Mouse (Mus musculus) midbrain, embryonic 11.5 days (tissue): ENCODE data around the gene Anapc1. TPM values are rescaled to one million over a fixed set of nuclear protein-coding genes. Genes with fewer than 3 reads are reported as not detected.

Experiments used
- ATAC-seq: fragments of 200-750 bp; cut with Nextera tagmentation; 2 replicates; pipeline ENCODE4 v1.8.0; 2017; ENCODE audit warnings: moderate TSS enrichment, moderate library complexity; ENCODE audit not compliant: low FRiP score
- DNase-seq: peaks from one replicate; pipeline ENCODE4 v3.0.0; 2015; ENCODE audit warnings: low spot score; ENCODE audit errors: missing footprints
- H3K27ac ChIP-seq: fragments of 300-500 bp; sonication (generic); 2 replicates; pipeline ENCODE4 v1.5.1; 2014; ENCODE audit warnings: low read depth, low read length
- H3K27me3 ChIP-seq: fragments of 300-500 bp; sonication (generic); 2 replicates; pipeline ENCODE4 v1.6.1; 2014; ENCODE audit warnings: mild to moderate bottlenecking, low read length, moderate library complexity, mixed read lengths; ENCODE audit not compliant: control insufficient read depth, insufficient read depth
- H3K36me3 ChIP-seq: fragments of 300-500 bp; sonication (generic); 2 replicates; pipeline ENCODE4 v1.6.1; 2014; ENCODE audit warnings: mild to moderate bottlenecking, low read length, moderate library complexity, mixed read lengths; ENCODE audit not compliant: control insufficient read depth, insufficient read depth
- H3K4me1 ChIP-seq: fragments of 300-500 bp; sonication (generic); 2 replicates; pipeline ENCODE4 v1.6.1; 2014; ENCODE audit warnings: low read length; ENCODE audit not compliant: control insufficient read depth, insufficient read depth
- H3K4me2 ChIP-seq: fragments of 300-500 bp; sonication (generic); 2 replicates; pipeline ENCODE4 v1.6.1; 2014; ENCODE audit warnings: mild to moderate bottlenecking, moderate library complexity
- H3K4me3 ChIP-seq: fragments of 300-500 bp; sonication (generic); 2 replicates; pipeline ENCODE4 v1.5.1; 2014; ENCODE audit warnings: low read depth, low read length
- H3K9ac ChIP-seq: fragments of 300-500 bp; sonication (generic); 2 replicates; pipeline ENCODE4 v1.6.1; 2014; ENCODE audit warnings: low read length
- H3K9me3 ChIP-seq: fragments of 300-500 bp; sonication (generic); 2 replicates; pipeline ENCODE4 v1.6.1; 2016; ENCODE audit warnings: low read length; ENCODE audit not compliant: control insufficient read depth
- WGBS: fragments of 180-500 bp; shearing (Covaris S2); extraction: QIAGEN DNeasy Blood & Tissue Kit; methylation state at CpG from one replicate; pipeline ENCODE4 v1.1.7; 2014; 5-methylcytosine and 5-hydroxymethylcytosine counted together
- polyA plus RNA-seq: library from polyadenylated mRNA; unstranded; fragments of >200 nt; fragmentation: Nextera tagmentation; extraction: Ambion mirVana; gene quantifications from 2 replicates; pipeline ENCODE4 v1.2.1, GENCODE M21; 2014

Gene Anapc1
- polyA plus RNA-seq, 1 experiment from 2014 or later = 86.5 TPM

DNA sequence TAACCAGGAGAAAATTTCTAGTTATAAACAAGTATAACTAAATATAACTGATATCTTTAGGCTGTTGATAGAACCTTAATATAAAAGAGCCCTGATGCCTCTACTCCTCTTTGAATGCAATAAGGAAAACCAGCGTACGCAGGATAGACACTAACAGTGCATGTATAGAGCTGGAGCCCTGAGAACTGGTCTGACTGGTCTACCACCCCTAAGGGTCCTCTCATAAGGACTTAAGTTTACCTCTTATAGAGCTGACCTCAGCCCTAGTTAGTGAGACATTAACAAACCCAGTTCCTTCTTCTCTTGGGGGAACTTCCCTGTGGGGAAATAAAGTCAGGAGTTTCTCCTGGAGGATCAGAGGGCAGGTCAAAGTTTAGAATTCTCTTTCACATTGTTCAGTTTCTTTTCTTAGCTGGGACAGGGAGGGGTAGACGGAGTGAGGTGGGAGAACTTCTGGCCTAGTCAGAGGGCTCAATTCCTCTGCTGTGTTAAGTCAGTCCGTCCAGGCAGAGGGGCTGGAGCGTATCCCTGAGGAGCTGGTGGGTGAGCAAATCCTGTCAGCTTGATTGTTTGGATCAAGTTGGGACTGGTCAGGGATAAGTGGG, 35.0 kb upstream of the Anapc1 start:
- WGBS = 83% methylated on average over 5 of the region's 5 CpGs
- H3K9ac ChIP-seq = no peak overlapping the region
- DNase-seq (no peak), ATAC-seq (no peak)
- no peaks in the 10 kb centered on the region for H3K4me1 ChIP-seq
- H3K4me3 ChIP-seq = no peak overlapping the region
- no peak overlapping the region for H3K27ac ChIP-seq
- H3K27me3 ChIP-seq = no peaks in the 10 kb centered on the region
- no peaks in the 10 kb centered on the region for H3K36me3 ChIP-seq
- H3K4me2 ChIP-seq = no peak overlapping the region
- H3K9me3 ChIP-seq = peaks cover 3% of the 10 kb centered on the region; the same call in 1 of the 2 replicates

DNA sequence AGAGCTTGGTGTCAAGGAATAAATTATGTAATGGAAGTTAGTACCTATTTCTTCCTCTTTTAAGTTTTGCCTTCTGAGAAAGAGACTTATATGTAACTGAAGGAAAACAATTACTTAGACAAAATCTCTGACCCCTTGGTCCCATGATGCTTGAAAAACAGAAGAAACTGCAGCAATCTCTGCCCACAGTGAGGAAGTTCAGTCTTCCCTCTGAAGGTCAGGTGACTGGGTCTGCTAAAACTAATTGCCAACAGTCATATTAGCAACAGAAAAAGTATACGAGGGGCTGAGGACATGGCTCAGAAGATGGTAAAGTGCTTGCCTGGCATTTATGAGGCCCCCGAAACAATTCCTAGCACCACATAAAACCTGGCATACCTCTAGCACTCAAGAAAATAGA, 32.2 kb upstream of the Anapc1 start:
- H3K4me1 ChIP-seq = no peaks in the 10 kb centered on the region
- 85% methylated on average over 2 of the region's 2 CpGs for WGBS
- no peak overlapping the region for H3K9ac ChIP-seq
- ATAC-seq = no peak
- no peaks in the 10 kb centered on the region for H3K27me3 ChIP-seq
- H3K9me3 ChIP-seq = peaks cover 3% of the 10 kb centered on the region; the same call in 1 of the 2 replicates
- H3K36me3 ChIP-seq = no peaks in the 10 kb centered on the region
- DNase-seq = no peak
- H3K27ac ChIP-seq = no peak overlapping the region
- H3K4me3 ChIP-seq = no peak overlapping the region
- no peak overlapping the region for H3K4me2 ChIP-seq

DNA sequence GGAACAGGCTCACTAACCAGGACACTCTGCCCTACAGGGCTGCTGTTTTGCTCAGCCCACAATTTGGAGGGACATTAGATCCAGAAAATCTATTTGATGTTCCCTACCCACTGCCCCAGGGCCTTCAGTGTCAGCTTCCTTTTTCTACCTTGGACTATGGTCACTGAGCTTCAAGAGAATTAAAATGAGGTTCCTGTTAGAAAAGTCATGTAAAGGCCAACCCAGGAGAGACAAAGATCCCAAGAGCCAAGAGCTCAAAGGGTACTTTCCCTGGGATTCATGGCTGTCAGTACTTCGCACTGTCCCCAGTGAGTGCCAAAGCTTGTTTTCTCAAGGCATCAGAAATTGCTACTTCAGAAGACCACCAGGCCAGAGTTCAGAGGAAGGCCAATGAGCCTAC, 28.8 kb upstream of the Anapc1 start:
- H3K27ac ChIP-seq = no peak overlapping the region
- no peak overlapping the region for H3K4me2 ChIP-seq
- H3K27me3 ChIP-seq = no peaks in the 10 kb centered on the region
- DNase-seq (no peak), ATAC-seq (no peak)
- 91% methylated on average over 1 of the region's 1 CpGs for WGBS
- no peaks in the 10 kb centered on the region for H3K36me3 ChIP-seq
- no peaks in the 10 kb centered on the region for H3K4me1 ChIP-seq
- H3K4me3 ChIP-seq = no peak overlapping the region
- no peak overlapping the region for H3K9ac ChIP-seq
- no peaks in the 10 kb centered on the region for H3K9me3 ChIP-seq

DNA sequence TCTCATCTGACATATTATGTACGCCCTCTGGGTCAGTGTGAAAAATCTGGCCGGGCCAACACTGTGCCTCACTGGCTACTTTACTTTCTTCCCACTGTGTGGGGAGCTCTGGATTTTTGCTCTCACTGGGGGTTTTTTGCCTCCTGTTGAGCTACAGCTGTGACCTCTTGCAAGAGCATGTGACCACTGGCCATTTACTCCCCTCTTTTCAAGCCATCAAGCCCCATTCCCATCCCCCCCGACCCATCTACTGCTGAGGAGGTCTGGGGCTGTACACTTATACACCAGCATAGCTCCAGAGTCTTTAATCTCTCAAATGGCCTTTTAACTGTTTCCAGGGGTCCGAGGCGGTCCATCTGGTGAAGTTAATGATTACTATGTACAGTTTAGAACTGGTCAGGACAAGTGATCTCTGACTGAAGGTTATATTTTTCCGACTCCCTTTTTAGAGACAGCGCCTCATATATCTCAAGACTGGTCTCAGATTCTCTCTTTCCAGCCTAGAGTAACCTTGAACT, 27.6 kb upstream of the Anapc1 start:
- Histone ChIP-seq H3K4me1 (no peaks in the 10 kb centered on the region), H3K27ac (no peak overlapping the region), H3K4me2 (no peak overlapping the region), H3K27me3 (no peaks in the 10 kb centered on the region), H3K9ac (no peak overlapping the region), H3K9me3 (no peaks in the 10 kb centered on the region), H3K4me3 (no peak overlapping the region), H3K36me3 (no peaks in the 10 kb centered on the region)
- WGBS = 75% methylated on average over 7 of the region's 7 CpGs
- DNase-seq (no peak), ATAC-seq (no peak)

DNA sequence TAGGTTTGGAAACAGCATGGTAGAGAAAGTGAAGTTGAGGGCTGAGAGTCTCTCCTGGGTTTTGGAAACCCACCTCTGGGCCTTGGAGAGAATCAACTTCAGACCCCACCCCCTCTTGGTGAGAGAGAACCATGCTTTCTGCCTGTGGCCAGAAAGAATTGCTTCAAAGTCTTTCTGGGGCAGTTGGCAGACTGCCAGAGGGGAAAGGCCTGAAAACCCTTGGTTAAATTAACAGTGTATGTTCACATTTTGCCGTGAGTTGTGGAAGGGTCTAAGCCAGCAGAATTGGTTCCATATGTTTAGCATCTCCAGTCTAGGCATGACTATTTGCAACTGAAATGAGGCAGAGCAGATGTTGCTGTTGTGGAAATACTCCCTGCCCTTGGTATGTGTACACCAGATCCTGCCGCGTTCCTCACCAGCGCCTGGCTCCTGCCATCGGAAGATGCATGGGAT, 26.4 kb upstream of the Anapc1 start:
- no peak overlapping the region for H3K9ac ChIP-seq
- no peaks in the 10 kb centered on the region for H3K4me1 ChIP-seq
- H3K4me3 ChIP-seq = no peak overlapping the region
- WGBS = 69% methylated on average over 5 of the region's 5 CpGs
- DNase-seq (peak; percentile 87), ATAC-seq (no peak)
- H3K4me2 ChIP-seq = no peak overlapping the region
- H3K27ac ChIP-seq = no peak overlapping the region
- no peaks in the 10 kb centered on the region for H3K9me3 ChIP-seq
- H3K36me3 ChIP-seq = no peaks in the 10 kb centered on the region
- H3K27me3 ChIP-seq = no peaks in the 10 kb centered on the region

DNA sequence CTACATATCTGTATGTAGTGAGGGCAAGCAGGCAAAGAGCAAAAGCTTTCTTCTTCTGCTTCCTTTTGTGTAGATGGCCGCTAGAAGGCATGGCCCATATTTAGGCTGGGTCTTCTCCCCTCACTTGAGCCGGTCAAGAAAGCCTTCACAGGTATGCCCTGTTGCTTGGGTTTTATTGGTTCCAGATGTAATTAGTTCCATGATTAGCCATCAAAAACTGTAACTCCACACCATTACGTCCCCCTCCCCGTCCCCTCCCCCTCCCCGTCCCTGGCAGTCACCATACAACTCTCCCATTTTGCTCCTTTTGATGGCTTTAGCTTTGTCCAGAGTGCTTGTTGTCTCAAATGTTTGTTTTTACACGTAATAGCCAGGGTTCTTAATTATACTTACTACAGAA, 25.7 kb upstream of the Anapc1 start:
- ATAC-seq = no peak
- Histone ChIP-seq H3K9ac (no peak overlapping the region), H3K27me3 (no peaks in the 10 kb centered on the region), H3K4me2 (no peak overlapping the region), H3K4me3 (no peak overlapping the region), H3K36me3 (no peaks in the 10 kb centered on the region), H3K4me1 (no peaks in the 10 kb centered on the region), H3K27ac (no peak overlapping the region), H3K9me3 (no peaks in the 10 kb centered on the region)
- peak; percentile 51 for DNase-seq
- 81% methylated on average over 6 of the region's 6 CpGs for WGBS

DNA sequence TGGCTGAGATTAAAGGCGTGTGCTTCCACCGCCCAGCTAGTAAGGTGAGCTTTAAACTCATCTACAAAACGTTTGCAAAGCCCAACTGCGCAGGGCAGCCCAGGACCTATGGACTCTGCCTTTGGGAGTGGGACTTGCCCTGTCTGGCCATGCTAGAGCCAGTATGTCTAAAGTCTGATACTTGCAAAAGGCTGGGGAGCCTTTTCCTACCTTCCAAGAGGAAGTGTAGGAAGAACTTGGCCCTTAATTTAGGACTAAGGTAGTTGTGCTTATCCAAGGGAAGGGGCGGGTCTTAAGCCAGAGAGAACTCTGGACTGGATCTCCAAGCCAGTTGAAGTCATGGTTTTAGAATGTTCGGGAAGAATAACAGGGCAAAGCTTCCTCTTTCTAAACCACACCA, 23.4 kb upstream of the Anapc1 start:
- no peaks in the 10 kb centered on the region for H3K36me3 ChIP-seq
- no peak for ATAC-seq
- no peak overlapping the region for H3K9ac ChIP-seq
- no peak overlapping the region for H3K4me2 ChIP-seq
- no peak overlapping the region for H3K4me3 ChIP-seq
- DNase-seq = no peak
- no peak overlapping the region for H3K27ac ChIP-seq
- 76% methylated on average over 6 of the region's 6 CpGs for WGBS
- H3K27me3 ChIP-seq = no peaks in the 10 kb centered on the region
- no peaks in the 10 kb centered on the region for H3K4me1 ChIP-seq
- H3K9me3 ChIP-seq = no peaks in the 10 kb centered on the region

DNA sequence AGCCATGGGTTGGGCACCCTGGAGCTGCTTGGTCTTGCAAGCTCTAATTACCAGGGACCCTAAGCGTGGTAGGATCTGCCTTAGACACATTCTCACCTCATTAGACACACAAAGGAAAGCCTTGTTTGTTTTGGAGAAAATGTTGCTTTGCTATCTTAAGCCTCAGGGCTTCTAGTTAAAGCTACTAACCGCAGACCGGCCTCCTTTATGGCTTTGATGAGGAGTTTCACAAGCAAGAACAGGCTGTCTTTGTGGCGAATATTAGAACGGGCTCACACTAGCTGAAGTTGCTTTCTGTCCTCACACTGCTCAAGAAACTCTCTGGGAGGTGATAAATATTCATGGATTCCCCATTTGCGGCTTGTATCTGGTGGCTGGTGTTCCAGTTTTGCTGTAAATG, 22.1 kb upstream of the Anapc1 start:
- H3K4me3 ChIP-seq = no peak overlapping the region
- H3K9me3 ChIP-seq = no peaks in the 10 kb centered on the region
- ATAC-seq (no peak), DNase-seq (peak; percentile 62)
- no peak overlapping the region for H3K27ac ChIP-seq
- H3K9ac ChIP-seq = no peak overlapping the region
- no peaks in the 10 kb centered on the region for H3K27me3 ChIP-seq
- H3K36me3 ChIP-seq = no peaks in the 10 kb centered on the region
- no peaks in the 10 kb centered on the region for H3K4me1 ChIP-seq
- 59% methylated on average over 6 of the region's 6 CpGs for WGBS
- no peak overlapping the region for H3K4me2 ChIP-seq

DNA sequence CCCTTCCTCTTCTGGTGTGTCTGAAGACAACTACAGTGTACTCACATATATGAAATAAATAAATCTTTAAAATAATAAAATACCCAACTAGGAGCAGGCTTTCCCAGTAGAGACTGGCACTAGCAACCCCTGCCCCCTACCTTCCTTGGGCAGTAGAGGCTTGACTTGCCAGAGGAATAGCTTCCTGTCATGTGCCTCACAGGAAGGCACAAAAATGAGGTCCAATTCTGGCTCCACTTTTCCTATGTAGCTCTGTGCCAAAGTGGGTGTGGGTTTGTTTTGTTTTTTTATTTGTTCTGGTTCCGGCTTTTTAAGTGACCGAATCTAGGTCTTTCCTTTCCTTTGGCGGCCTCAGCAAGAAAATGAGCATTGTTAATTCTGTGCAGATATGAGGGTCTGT, 17.3 kb upstream of the Anapc1 start:
- no peaks in the 10 kb centered on the region for H3K27me3 ChIP-seq
- 100% methylated on average over 3 of the region's 3 CpGs for WGBS
- H3K9me3 ChIP-seq = no peaks in the 10 kb centered on the region
- no peak for DNase-seq
- 0 out of 2 replicates have a peak, but pooled peaks cover 2% of the 10 kb centered on the region for H3K4me1 ChIP-seq
- H3K4me2 ChIP-seq = no peak overlapping the region
- H3K9ac ChIP-seq = no peak overlapping the region
- H3K36me3 ChIP-seq = no peaks in the 10 kb centered on the region
- no peak overlapping the region for H3K4me3 ChIP-seq
- H3K27ac ChIP-seq = no peak overlapping the region
- ATAC-seq = no peak
